Mouse (Mus musculus) megakaryocyte, adult 5-6 weeks (primary cell): ENCODE data around the gene Gjb6. TPM values are rescaled to one million over a fixed set of nuclear protein-coding genes. Genes with fewer than 3 reads are reported as not detected.

Experiments
- ATAC-seq: 2 replicates; pipeline ENCODE4 v1.8.0; 2016; ENCODE audit warnings: mild to moderate bottlenecking, inconsistent platforms; ENCODE audit not compliant: poor library complexity, severe bottlenecking
- total RNA-seq, 2 experiments: library from RNA; stranded (forward) in 1 of 2; stranded (reverse) in 1 of 2; fragments of 153-499, 151-499 nt in 1 of 2; fragments of 221-1000, 200-1000 nt in 1 of 2; gene quantifications; 2 replicates each; pipeline versions ENCODE4 v1.2.3 to v1.2.4; 2015 to 2017

Gjb6 gene
- total RNA-seq, 2 experiments from 2014 or later: not detected

DNA sequence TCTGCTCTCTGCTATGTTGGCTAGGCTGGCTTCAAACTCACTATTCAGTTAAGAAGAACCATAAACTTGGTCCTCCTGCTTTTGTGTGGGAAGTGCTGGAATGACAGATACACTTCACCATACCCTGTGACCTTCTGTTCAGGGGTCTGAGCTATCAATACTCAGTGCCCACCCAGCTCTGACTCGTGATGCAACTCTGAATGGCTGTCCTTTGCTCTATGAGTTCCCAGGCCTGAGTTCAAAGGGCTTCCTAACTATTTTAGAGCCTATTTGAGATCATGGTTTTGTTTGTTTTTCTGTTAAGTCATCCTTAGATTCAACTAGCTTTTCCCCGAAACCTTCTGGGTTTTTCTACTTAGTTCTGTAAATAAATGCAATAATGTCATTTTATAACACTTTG lies 43.4 kb downstream of the Gjb6 start:
- no peak for ATAC-seq

- no peak for ATAC-seq
Observed at GRCm38 (mm10) chr14:57089107-57089506, 44.3 kb downstream of the Gjb6 start.

DNA sequence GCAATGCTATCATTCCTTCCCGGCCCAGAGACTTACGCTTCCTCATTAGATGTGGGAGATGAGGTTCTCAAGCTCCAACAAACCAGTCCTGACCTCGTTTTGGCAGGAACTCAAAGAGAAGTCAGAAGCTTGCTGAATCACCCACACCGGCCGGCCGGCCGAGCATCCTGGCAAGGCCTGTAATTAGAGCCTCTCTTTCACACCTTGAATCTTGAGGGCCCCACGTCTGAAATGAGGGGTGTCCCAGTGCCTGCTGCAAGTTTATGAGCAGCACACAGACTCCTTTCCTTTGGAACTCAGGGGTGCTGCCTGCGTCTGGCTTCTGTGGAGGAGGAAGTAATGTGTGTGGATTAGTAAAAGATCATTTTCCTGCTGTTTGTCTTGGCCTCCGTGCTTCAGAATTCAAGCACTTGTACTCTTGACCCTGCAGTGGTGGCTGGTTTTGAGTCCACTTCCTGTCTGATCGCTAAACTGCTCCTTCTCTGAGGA lies 49.2 kb downstream of the Gjb6 start:
- ATAC-seq: no peak

DNA sequence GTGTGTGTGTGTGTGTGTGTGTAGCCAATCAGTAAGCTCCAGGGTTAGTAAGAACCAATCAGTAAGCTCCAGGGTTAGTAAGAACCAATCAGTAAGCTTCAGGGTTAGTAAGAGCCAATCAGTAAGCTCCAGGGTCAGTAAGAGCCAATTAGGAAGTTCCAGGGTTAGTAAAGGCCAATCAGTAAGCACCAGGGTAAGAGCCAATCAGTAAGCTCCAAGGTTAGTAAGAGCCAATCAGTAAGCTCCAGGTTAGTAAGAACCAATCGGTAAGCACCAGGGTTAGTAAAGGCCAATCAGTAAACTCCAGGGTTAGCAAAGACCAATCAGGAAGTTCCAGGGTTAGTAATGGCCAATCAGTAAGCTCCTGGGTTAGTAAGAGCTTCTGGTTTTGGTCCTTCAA lies 50.5 kb downstream of the Gjb6 start:
- ATAC-seq: no peak

GRCm38 (mm10) chr14:57075537-57075936 lies 57.9 kb downstream of the Gjb6 start:
- ATAC-seq: no peak

Other genes starting within 250 kb of the Gjb6 start
- gene Zmym2, start 247.0 kb downstream of the Gjb6 start, total RNA-seq (2015): 64.4 and 69.7 TPM in 2 replicates
- 21.6 and 27.1 TPM in 2 replicates for gene Zmym2, start 247.0 kb downstream of the Gjb6 start, total RNA-seq (2017)
- gene Gja3, start 75.5 kb downstream of the Gjb6 start, total RNA-seq (2015): not detected in 2 replicates
- not detected in 2 replicates for gene Gja3, start 75.5 kb downstream of the Gjb6 start, total RNA-seq (2017)
- gene Gjb2, start 28.9 kb downstream of the Gjb6 start, total RNA-seq (2015): 0.11 TPM in 1 of 2 replicates, not detected in the other
- 0.11 TPM in 1 of 2 replicates, not detected in the other for gene Gjb2, start 28.9 kb downstream of the Gjb6 start, total RNA-seq (2017)
- not detected in 2 replicates for gene Gm4491, start 17.7 kb downstream of the Gjb6 start, total RNA-seq (2015)
- gene Gm4491, start 17.7 kb downstream of the Gjb6 start, total RNA-seq (2017): not detected in 2 replicates